ENCODE assay signal across 8 mouse cellular contexts in genomic region chr3:34569998-34570397, GRCm38 (mm10).
DNase-seq lines count a peak whose midpoint lies in the region; ATAC-seq and TF ChIP-seq lines count a peak whose summit lies in the region.
"Had no signal": no experiment of that assay in that cellular context is flagged by ENCODE, and none has a peak within 500 bp of the region (broad histone marks: within the 10 kb centered on the region; RNA-seq: fewer than 3 reads in every experiment).

No protein-coding gene starts in this region.

- no peak for DNase-seq in left cerebral cortex, adult 2 months (ENCODE audit: extremely low spot score in 1 of 2, low spot score in 2 of 2)
- DNase-seq in left cerebral cortex, postnatal 36 days (ENCODE audit: low spot score in 2 of 2): no peak
- no peak for DNase-seq in lung, adult 2 months
- no peak for DNase-seq in lung, postnatal 14 days

- H3K27me3 ChIP-seq in embryonic facial prominence, embryonic 13.5 days: no peaks in the 10 kb centered on the region
- no peaks in the 10 kb centered on the region for H3K27me3 ChIP-seq in heart, embryonic 12.5 days (replicated peaks)
- H3K27me3 ChIP-seq in myocyte (ENCODE audit: control insufficient read depth, insufficient read depth, insufficient read length): no peaks in the 10 kb centered on the region

- H3K79me2 ChIP-seq in myocyte (ENCODE audit: control insufficient read depth, insufficient read depth): no peaks in the 10 kb centered on the region

- no peak overlapping the region for H3K9ac ChIP-seq in embryonic facial prominence, embryonic 13.5 days
- no peak overlapping the region for H3K9ac ChIP-seq in heart, embryonic 12.5 days
- H3K9ac ChIP-seq: limb, embryonic 12.5 days had no signal

- H3ac ChIP-seq in myocyte (ENCODE audit: control insufficient read depth, insufficient read length): no peak overlapping the region

- intact Hi-C loops in left cerebral cortex, adult 2 months (cut with DNase I): loop anchor here (5.0 kb wide), 1 partner anchor 67 kb away; no protein-coding TSS in a partner anchor
- intact Hi-C loops in left cerebral cortex, postnatal 36 days (cut with DNase I): loop anchor here (5.0 kb wide), 1 partner anchor 67 kb away; no protein-coding TSS in a partner anchor

- H3K4me1 ChIP-seq in embryonic facial prominence, embryonic 13.5 days: 0 out of 2 replicates have a peak, but pooled peaks cover 5% of the 10 kb centered on the region
- H3K4me1 ChIP-seq in heart, embryonic 12.5 days (replicated peaks): peaks cover 4% of the 10 kb centered on the region; the same call in 1 of the 2 replicates
- H3K4me1 ChIP-seq in lung, adult 2 months (ENCODE audit: control insufficient read depth, insufficient read depth, low read length): no peaks in the 10 kb centered on the region

- peak overlapping the region; percentile 28; the same call in 1 of the 2 replicates for H3K27ac ChIP-seq in left cerebral cortex, adult 2 months
- 0 out of 2 replicates have a peak overlapping the region, but pooled peaks have one; percentile 7 for H3K27ac ChIP-seq in embryonic facial prominence, embryonic 13.5 days
- H3K27ac ChIP-seq in heart, embryonic 12.5 days (ENCODE audit: poor library complexity, severe bottlenecking): no peak overlapping the region
- H3K27ac ChIP-seq: limb, embryonic 12.5 days had no signal

- TF ChIP-seq POLR2A in myocyte (IDR thresholded peaks at IDR 0.05; ENCODE audit: insufficient read length, low read depth): no peak
- no peak for TF ChIP-seq POLR2A in lung, adult 2 months (IDR thresholded peaks at IDR 0.05; ENCODE audit: borderline replicate concordance, extremely low read depth, low read depth, low read length)

- H3K4me3 ChIP-seq in left cerebral cortex, adult 2 months: no peak overlapping the region
- H3K4me3 ChIP-seq in embryonic facial prominence, embryonic 13.5 days: peak overlapping the region; percentile 23; the same call in 1 of the 2 replicates
- no peak overlapping the region for H3K4me3 ChIP-seq in heart, embryonic 12.5 days
- no peak overlapping the region for H3K4me3 ChIP-seq in myocyte
- H3K4me3 ChIP-seq in lung, adult 2 months (replicated peaks; ENCODE audit: extremely low read depth, low read depth, low read length): no peak overlapping the region
- H3K4me3 ChIP-seq: limb, embryonic 12.5 days had no signal

- peak; percentile 48; the same call in 1 of the 2 replicates for ATAC-seq in embryonic facial prominence, embryonic 13.5 days (ENCODE audit: insufficient number of reproducible peaks, insufficient read depth, low FRiP score, low TSS enrichment, low read depth)
- no peak for ATAC-seq in heart, embryonic 12.5 days (ENCODE audit: insufficient number of reproducible peaks, low FRiP score)

- H3K4me2 ChIP-seq in embryonic facial prominence, embryonic 13.5 days: peak overlapping the region; percentile 50
- H3K4me2 ChIP-seq in heart, embryonic 12.5 days: peak overlapping the region; percentile 18; the same call in 1 of the 2 replicates
- H3K4me2 ChIP-seq in myocyte (ENCODE audit: low read depth): no peak overlapping the region
- H3K4me2 ChIP-seq: limb, embryonic 12.5 days had no signal

- TF ChIP-seq CTCF in left cerebral cortex, adult 2 months (IDR thresholded peaks at IDR 0.05): no peak
- TF ChIP-seq CTCF in lung, adult 2 months (IDR thresholded peaks at IDR 0.05; ENCODE audit: insufficient read depth, low read length): no peak

- H3K9me3 ChIP-seq in embryonic facial prominence, embryonic 13.5 days: no peaks in the 10 kb centered on the region
- no peaks in the 10 kb centered on the region for H3K9me3 ChIP-seq in heart, embryonic 12.5 days (replicated peaks)
- H3K9me3 ChIP-seq: limb, embryonic 12.5 days had no signal

- 19% methylated on average over 10 of the region's 10 CpGs for WGBS in embryonic facial prominence, embryonic 13.5 days
- 65% methylated on average over 10 of the region's 10 CpGs for WGBS in heart, embryonic 12.5 days
- 75% methylated on average over 10 of the region's 10 CpGs for WGBS in lung, adult 2 months

- no peaks in the 10 kb centered on the region for H3K36me3 ChIP-seq in embryonic facial prominence, embryonic 13.5 days
- no peaks in the 10 kb centered on the region for H3K36me3 ChIP-seq in heart, embryonic 12.5 days
- no peaks in the 10 kb centered on the region for H3K36me3 ChIP-seq in myocyte (ENCODE audit: control insufficient read depth, insufficient read depth)
- H3K36me3 ChIP-seq: limb, embryonic 12.5 days had no signal

TF ChIP-seq in myocyte, 11 proteins besides CTCF, POLR2A, EP300 and RAD21:
- TF ChIP-seq USF1 (IDR thresholded peaks at IDR 0.05; ENCODE audit: low read depth) (peak; percentile 28), MYOG (IDR thresholded peaks at IDR 0.05; ENCODE audit: control insufficient read depth in 1 of 3, insufficient read depth in 1 of 3, insufficient read length in 2 of 3, low read depth in 2 of 3) (no peak)
